Mouse (Mus musculus) gastrocnemius, adult 2 months (tissue): ENCODE measurements at regions not wholly inside any gene's neighbourhood (a gene's known extent, or its start where the extent isn't known, plus 50 kb on each side); places are given as distances from the start of the nearest gene placed in this dataset.
A peak's percentile ranks its signal among the peaks of the same experiment; 100 is the strongest.

Experiments used
- DNase-seq: peaks from one replicate; pipeline ENCODE4 v3.0.0; 2022
- H3K27ac ChIP-seq: fragments of 200-600 bp; 2 replicates; pipeline ENCODE4 v1.8.1; 2022; ENCODE audit warnings: mild to moderate bottlenecking
- H3K4me3 ChIP-seq: fragments of 200-600 bp; 2 replicates; pipeline ENCODE4 v1.8.1; 2022; ENCODE audit warnings: mild to moderate bottlenecking, moderate library complexity
- CTCF ChIP-seq: fragments of 200-600 bp; IDR thresholded peaks from 2 replicates; pipeline ENCODE4 v1.8.1; 2022; ENCODE audit warnings: antibody characterized with exemption, mild to moderate bottlenecking, moderate library complexity
- intact Hi-C: fragments of 180-260 bp; cut with DNase I; formaldehyde crosslinking; loops from one replicate; pipeline ENCODE4 v1.15.1; 2025

GRCm38 (mm10) chr15:74413217-74413616 is 222.9 kb downstream of the Mroh4 start:
- intact Hi-C loops: no loop called here
- no peak for TF ChIP-seq CTCF
- Histone ChIP-seq H3K4me3 (no peak overlapping the region), H3K27ac (no peak overlapping the region)
- DNase-seq: no peak

GRCm38 (mm10) chr15:74412261-74412660 is 223.9 kb downstream of the Mroh4 start:
- H3K27ac ChIP-seq: no peak overlapping the region
- DNase-seq: no peak
- no peak for TF ChIP-seq CTCF
- H3K4me3 ChIP-seq: no peak overlapping the region
- intact Hi-C loops: no loop called here

- no peak overlapping the region for H3K4me3 ChIP-seq
- intact Hi-C loops: no loop called here
- DNase-seq: peak; percentile 28
- TF ChIP-seq CTCF: peak; percentile 61
- H3K27ac ChIP-seq: no peak overlapping the region
These were observed 225.1 kb downstream of the Mroh4 start for GRCm38 (mm10) chr15:74411097-74411496.

DNA sequence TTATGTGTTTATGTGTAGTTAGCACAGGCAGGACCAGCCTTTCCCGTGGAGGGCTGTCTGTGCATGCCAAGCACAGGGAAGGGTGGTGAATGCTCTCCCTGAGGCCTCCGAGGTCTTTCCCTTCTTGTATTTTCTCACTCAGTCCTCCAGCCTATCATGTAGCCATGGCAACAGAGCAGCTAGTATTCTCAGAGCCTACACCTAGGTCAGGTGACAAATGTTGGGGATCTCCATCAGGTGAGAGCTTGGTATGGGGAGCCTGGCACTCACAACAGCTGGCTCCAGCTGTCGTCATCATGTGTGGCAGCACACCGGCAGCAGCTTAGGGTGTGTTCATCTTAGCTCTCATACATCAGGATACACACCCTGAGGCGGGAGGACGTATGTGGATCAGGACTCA is 231.3 kb downstream of the Mroh4 start:
- intact Hi-C loops: no loop called here
- no peak for TF ChIP-seq CTCF
- Histone ChIP-seq H3K27ac (no peak overlapping the region), H3K4me3 (no peak overlapping the region)
- DNase-seq: no peak

DNA sequence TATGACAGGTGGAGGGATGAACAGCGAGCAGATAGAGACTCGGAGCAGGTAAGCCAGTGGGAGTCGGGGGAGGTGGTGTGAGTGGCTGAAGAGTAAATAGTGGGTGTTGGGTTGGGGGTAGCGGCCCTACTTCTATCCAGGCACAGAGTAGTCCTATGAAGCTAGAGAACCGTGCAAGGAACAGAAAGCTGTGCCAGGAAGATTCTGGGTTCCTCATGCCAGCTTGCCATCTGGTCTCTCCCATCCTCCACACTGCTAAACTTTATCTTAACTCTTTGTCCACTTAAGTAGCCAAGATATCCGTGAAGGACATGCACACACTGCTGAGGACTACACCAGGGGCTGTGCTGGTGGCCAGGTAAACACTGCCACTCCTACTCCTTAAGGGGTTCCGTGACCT is 234.9 kb downstream of the Mroh4 start:
- no peak overlapping the region for H3K27ac ChIP-seq
- H3K4me3 ChIP-seq: no peak overlapping the region
- no peak for DNase-seq
- no peak for TF ChIP-seq CTCF
- intact Hi-C loops: no loop called here

DNA sequence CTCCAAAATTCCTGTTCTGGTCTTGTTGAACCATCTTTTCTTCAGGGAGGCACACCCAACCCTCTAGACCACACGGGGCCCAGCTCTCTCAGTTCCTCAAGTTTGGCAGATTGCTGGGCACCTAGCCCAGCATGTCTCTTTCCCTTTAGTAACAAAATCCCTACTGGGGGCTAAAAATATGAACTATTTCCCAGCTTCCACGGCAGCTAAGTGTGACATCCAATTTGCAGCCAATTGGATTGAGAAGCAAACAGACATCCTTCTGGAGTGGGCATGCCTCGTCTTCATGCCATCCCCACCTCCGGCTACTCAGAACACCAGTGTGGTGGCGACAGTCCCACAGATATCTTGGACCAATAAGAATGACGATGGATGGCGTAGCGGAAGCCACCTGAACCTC is 240.1 kb downstream of the Mroh4 start:
- no peak for TF ChIP-seq CTCF
- intact Hi-C loops: no loop called here
- no peak overlapping the region for H3K27ac ChIP-seq

DNA sequence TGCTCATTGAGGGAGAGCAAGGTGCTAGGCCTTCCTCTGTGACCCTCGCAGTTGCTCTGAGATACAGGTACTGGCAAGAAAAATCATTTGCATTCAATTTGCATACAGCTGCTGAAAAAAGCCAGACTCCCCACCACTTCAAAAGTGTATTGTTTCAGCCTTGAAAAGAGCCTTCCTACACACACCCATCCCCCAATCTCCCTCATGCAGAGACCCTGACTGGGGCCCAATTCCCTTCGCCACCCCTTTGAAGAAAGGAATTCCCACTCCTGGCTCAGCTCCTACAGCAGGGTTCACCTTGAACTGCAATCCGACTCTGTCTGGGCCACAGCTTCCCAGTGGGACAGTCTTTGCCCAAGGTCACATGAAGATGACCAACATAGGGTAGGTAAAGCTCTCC is 248.6 kb downstream of the Mroh4 start:
- no peak for DNase-seq
- Histone ChIP-seq H3K27ac (no peak overlapping the region), H3K4me3 (no peak overlapping the region)
- intact Hi-C loops: no loop called here
- no peak for TF ChIP-seq CTCF

More for the DNA sequence above, 240.1 kb downstream of the Mroh4 start:
- no peak for DNase-seq
- H3K4me3 ChIP-seq: no peak overlapping the region

DNA sequence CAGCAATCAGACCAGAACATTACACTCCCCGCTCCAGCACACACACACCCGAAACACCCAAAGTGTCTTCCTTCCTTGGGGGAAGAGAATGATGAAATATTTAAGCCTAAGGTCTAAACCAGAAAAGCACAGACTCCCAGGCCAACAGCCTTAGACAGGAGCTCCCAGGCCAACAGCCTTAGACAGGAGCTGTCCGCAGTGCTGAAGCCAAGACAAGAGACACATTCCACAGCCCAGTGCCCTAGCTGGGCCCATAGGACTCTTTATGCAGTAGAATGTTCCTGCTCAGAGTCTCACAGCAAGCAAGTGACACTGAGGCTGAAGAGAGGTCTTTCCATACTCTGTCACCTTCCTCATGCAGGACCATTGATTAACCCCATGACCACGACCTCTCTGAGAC is 253.6 kb downstream of the Mroh4 start:
- DNase-seq: no peak
- no peak overlapping the region for H3K27ac ChIP-seq
- TF ChIP-seq CTCF: no peak
- H3K4me3 ChIP-seq: no peak overlapping the region
- intact Hi-C loops: no loop called here

DNA sequence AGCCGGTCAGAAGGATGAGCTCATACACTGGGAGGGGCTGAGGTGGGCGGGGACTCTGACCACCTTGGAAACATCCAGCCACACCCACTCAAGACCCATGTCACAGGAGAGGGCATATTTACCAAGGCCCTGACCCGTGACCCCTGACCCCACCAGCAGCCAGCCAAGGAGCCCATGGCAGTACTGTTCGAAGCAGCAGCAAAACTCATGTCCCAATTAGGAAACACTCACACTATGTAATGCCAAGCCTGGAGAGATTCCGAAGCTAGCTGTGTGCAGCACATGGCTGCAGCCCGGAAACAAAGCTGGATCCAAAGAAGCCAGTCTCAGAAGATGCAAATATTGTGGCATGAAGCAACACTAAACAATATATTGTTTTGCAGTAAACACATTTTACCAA is 256.8 kb downstream of the Mroh4 start:
- peak; percentile 4 for DNase-seq
- no peak overlapping the region for H3K4me3 ChIP-seq
- intact Hi-C loops: no loop called here
- no peak for TF ChIP-seq CTCF
- no peak overlapping the region for H3K27ac ChIP-seq

DNA sequence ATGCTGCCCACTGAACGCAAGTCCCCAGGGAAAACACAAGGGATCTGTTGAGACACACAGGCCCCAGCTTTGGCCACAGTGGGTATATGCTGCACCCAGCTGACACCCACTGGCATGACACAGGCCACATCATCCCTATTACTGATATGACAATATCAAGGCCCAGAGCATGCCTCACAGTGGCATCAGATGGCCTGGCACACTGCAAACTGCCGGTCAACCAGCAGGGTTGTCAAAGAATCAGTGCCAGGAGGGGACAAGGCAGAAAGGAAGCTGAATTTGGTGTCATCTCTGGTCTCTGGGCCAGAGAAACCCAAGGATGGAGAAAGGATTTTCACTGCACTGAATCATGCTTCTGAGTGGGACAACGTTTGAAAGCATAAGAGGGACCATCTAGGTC is 266.7 kb downstream of the Mroh4 start:
- no peak for TF ChIP-seq CTCF
- H3K27ac ChIP-seq: no peak overlapping the region
- DNase-seq: peak; percentile 2
- no peak overlapping the region for H3K4me3 ChIP-seq
- intact Hi-C loops: no loop called here

DNA sequence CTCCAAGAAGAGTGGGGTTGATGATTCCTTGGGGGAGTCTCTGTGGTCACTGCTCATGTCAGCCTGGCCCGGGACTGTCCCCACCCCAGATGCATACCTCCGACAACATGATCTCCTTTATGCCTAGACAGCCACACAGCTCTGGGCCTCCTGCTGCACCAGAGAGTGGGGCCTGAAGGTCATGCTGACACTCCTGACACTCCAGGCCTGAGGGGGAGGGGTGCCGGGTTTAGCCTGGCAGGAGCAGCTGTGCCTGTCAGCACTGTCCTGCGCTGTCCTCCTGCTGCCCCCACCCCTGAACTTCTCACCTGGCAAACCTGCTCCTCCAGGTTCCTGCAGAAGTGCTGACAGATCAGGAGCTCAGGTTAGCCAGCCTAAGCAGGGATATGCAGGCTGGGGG is 288.2 kb downstream of the Mroh4 start:
- DNase-seq: peak; percentile 27
- intact Hi-C loops: no loop called here
- Histone ChIP-seq H3K27ac (no peak overlapping the region), H3K4me3 (no peak overlapping the region)
- no peak for TF ChIP-seq CTCF

DNA sequence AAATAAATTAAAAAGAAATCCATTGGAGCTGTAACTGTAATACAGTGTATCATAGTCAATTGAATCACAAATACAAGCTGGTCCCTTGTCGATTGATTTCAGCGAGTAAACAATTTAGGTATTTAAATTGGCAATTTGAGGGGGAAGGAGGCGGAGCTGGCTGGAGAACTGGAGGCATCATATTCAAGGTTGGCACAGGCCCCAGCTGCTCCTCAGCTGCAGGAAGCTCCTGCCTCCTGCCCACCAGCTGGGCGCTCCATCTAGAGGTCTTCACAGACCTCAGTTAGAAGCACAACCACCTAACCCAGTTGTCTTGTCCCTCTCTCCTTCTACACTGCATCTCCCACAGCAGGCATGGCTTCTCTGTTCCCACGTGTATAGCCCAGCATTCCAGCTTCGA is 292.6 kb downstream of the Mroh4 start:
- H3K4me3 ChIP-seq: no peak overlapping the region
- DNase-seq: no peak
- no peak overlapping the region for H3K27ac ChIP-seq
- TF ChIP-seq CTCF: no peak
- intact Hi-C loops: no loop called here

- no peak for TF ChIP-seq CTCF
- intact Hi-C loops: no loop called here
- Histone ChIP-seq H3K4me3 (no peak overlapping the region), H3K27ac (no peak overlapping the region)
- no peak for DNase-seq
These were observed 302.3 kb downstream of the Mroh4 start for GRCm38 (mm10) chr15:74333846-74334245.

GRCm38 (mm10) chr15:74330131-74330530 is 306.0 kb downstream of the Mroh4 start:
- no peak for TF ChIP-seq CTCF
- intact Hi-C loops: no loop called here

GRCm38 (mm10) chr15:74329221-74329620 is 306.9 kb downstream of the Mroh4 start:
- TF ChIP-seq CTCF: no peak
- intact Hi-C loops: no loop called here
- no peak for DNase-seq

More at GRCm38 (mm10) chr15:74330131-74330530, 306.0 kb downstream of the Mroh4 start:
- Histone ChIP-seq H3K4me3 (no peak overlapping the region), H3K27ac (no peak overlapping the region)
- DNase-seq: no peak

More at GRCm38 (mm10) chr15:74329221-74329620, 306.9 kb downstream of the Mroh4 start:
- H3K4me3 ChIP-seq: no peak overlapping the region
- H3K27ac ChIP-seq: no peak overlapping the region
